Mouse (Mus musculus): ENCODE results near the gene Cwc22.
"Not testable (repeated sequence)": the region's sequence is repeated elsewhere in the genome, so short reads cannot be mapped to it uniquely, and the experiment has no call there.

Cwc22 gene

GRCm38 (mm10) chr2:77911452-77911851, 34.7 kb downstream of the Cwc22 start:
- in situ Hi-C loops (cut with MboI; ENCODE audit: low pct_unique_long_range_greater_than_20kb in 1 of 2, low sequenced_read_pairs in 2 of 2, unreplicated experiment in 1 of 2), result loop anchor here in 1 of 2 experiments (25.0 kb wide), 1 partner anchor 1124 kb away; no protein-coding TSS in a partner anchor

DNA sequence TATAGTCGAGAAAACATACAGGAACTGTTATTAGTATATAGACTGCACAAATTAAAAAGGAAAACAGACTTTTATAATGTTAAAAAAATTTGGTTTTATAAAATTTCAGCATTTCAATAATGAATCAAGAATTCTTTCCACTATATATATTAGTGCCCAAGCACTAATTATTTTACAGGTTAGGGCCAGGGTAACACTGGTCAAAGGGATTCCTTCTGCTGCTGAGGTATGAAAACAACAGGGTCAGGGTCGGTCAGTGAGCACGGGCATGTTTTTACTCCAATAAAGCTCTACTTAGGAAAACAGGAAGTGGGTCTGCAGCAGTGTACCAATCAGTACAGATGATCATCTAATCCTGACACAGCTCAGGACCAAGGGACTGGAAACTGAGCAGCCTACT, 36.0 kb downstream of the Cwc22 start:
- in situ Hi-C loops (cut with MboI; ENCODE audit: low pct_unique_long_range_greater_than_20kb in 1 of 2, low sequenced_read_pairs in 2 of 2, unreplicated experiment in 1 of 2), result loop anchor here in 1 of 2 experiments (25.0 kb wide), 1 partner anchor 1123 kb away; no protein-coding TSS in a partner anchor

DNA sequence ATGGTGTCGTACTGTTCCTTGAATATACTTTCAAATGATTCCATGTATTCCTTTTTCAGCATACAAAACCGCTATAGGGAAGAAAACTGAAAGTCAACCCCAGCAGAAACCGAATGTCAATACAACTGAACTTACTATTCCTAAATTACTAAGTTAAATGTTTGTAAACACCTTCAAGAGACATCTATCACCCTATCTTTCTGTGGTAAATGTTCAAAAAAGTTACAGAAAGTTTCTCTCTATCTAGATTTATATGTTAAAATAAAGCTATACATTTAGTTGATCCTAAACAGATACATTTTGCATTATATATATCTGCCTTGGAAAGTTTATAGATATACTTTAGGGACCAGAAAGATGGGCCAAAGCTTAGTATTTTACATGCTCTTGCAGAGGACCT, 39.0 kb downstream of the Cwc22 start:
- in situ Hi-C loops (cut with MboI; ENCODE audit: low pct_unique_long_range_greater_than_20kb in 1 of 2, low sequenced_read_pairs in 2 of 2, unreplicated experiment in 1 of 2), result loop anchor here in 1 of 2 experiments (25.0 kb wide), 1 partner anchor 1120 kb away; no protein-coding TSS in a partner anchor

DNA sequence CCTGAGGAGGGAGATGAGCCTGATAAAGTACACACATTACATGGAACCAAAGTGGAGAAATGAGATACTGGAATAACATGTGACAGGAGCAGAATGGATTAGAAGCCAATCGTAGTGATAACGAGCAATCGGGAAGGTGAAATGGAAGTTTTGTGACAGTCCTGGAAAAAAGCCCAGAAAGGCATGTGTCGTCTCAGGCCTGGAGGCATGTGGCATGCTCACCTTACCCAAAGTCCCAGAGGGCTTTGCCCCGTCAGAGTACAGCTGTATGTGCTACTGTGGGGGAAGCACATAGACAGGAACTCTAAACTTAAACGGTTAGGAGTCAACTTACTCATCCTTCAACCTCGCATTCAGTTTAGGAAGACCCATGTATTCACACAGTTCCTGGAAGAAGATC, 41.2 kb downstream of the Cwc22 start:
- in situ Hi-C loops (cut with MboI; ENCODE audit: low pct_unique_long_range_greater_than_20kb in 1 of 2, low sequenced_read_pairs in 2 of 2, unreplicated experiment in 1 of 2), result loop anchor here in 1 of 2 experiments (25.0 kb wide), 1 partner anchor 1118 kb away; no protein-coding TSS in a partner anchor

DNA sequence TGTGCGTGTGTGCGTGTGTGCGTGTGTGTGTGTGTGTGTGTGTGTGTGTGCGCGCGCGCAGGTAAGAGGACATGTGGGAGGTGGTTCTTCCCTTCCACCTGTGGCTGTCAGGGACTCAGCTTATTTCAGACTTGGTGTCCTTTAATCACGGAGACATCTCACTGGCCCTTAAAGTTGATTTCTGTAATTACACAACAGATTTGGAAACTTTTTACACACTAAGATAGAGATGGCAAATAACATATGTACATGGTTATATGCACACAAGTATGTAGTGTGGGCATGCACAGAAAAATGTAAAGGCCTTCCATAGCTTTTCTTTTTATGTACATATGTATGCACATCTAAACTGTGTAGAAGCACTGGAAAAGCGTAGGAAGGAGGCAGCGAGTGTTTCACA, 41.7 kb downstream of the Cwc22 start:
- in situ Hi-C loops (cut with MboI; ENCODE audit: low pct_unique_long_range_greater_than_20kb in 1 of 2, low sequenced_read_pairs in 2 of 2, unreplicated experiment in 1 of 2), result loop anchor here in 1 of 2 experiments (25.0 kb wide), 1 partner anchor 1117 kb away; no protein-coding TSS in a partner anchor

GRCm38 (mm10) chr2:77903979-77904378, 42.2 kb downstream of the Cwc22 start:
- in situ Hi-C loops (cut with MboI; ENCODE audit: low pct_unique_long_range_greater_than_20kb in 1 of 2, low sequenced_read_pairs in 2 of 2, unreplicated experiment in 1 of 2), result loop anchor here in 1 of 2 experiments (25.0 kb wide), 1 partner anchor 1117 kb away; no protein-coding TSS in a partner anchor

- in situ Hi-C loops (cut with MboI; ENCODE audit: low pct_unique_long_range_greater_than_20kb in 1 of 2, low sequenced_read_pairs in 2 of 2, unreplicated experiment in 1 of 2), result loop anchor here in 1 of 2 experiments (25.0 kb wide), 1 partner anchor 1116 kb away; no protein-coding TSS in a partner anchor
These were observed 43.1 kb downstream of the Cwc22 start for GRCm38 (mm10) chr2:77903098-77903497.

- in situ Hi-C loops (cut with MboI; ENCODE audit: low pct_unique_long_range_greater_than_20kb in 1 of 2, low sequenced_read_pairs in 2 of 2, unreplicated experiment in 1 of 2), result loop anchor here in 1 of 2 experiments (25.0 kb wide), 1 partner anchor 1114 kb away; no protein-coding TSS in a partner anchor
These were observed 44.9 kb downstream of the Cwc22 start for GRCm38 (mm10) chr2:77901269-77901668.

DNA sequence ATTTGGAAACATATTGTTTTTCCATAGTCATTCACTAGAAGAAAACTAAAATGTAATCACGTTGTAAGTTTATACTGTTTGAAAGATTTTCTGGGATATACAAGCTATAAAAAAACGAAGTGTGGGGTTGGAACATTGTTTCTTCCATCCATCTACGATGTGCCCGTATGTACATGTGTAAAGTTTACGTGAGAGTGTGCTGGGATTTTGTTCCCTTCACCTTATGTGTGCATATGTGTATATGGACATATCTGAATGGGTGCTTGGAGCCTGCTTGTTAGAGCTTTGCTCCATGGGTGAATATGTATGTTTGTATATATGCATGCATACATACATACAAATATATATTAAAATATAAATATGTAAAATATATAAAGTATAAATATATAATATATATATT, 45.4 kb downstream of the Cwc22 start:
- in situ Hi-C loops (cut with MboI; ENCODE audit: low pct_unique_long_range_greater_than_20kb in 1 of 2, low sequenced_read_pairs in 2 of 2, unreplicated experiment in 1 of 2), result loop anchor here in 1 of 2 experiments (25.0 kb wide), 1 partner anchor 1113 kb away; no protein-coding TSS in a partner anchor

DNA sequence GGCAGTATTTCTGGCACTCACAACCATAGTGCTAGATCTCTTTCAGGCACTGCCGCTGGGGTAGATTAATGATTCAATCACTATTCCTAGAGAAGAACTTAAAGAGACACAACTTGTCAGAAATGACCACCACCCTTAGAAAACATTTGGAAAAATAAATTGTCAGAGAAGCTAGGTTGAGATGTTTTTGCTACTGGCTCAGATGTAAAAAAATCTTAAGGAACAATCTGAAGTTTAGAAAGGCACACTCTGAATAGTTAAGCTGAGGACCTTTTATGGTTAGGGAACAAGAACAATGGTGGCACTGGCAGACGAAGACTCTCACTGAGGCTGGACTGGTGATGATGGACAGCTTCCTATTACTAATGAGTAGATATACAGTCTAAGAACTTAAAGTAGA, 46.1 kb downstream of the Cwc22 start:
- in situ Hi-C loops (cut with MboI; ENCODE audit: low pct_unique_long_range_greater_than_20kb in 1 of 2, low sequenced_read_pairs in 2 of 2, unreplicated experiment in 1 of 2), result loop anchor here in 1 of 2 experiments (25.0 kb wide), 1 partner anchor 1113 kb away; no protein-coding TSS in a partner anchor

DNA sequence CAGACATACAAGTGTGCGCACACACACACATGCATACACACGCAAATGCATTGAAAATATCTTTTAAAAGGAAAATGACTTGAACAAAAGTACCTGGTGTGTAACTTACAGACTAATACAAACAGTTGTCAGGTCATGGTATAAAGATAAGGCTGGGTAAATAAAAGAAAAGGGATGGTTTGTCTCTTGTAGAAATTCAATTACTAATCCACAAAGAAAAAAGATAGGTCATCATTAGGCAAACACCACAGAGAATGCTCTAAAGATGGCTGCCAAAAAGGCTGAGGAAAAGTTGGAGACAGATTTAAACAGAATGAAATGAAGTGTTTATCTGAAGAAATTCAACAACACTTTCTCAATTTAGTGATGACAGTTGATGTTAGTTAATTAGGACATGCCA, 47.7 kb downstream of the Cwc22 start:
- in situ Hi-C loops (cut with MboI; ENCODE audit: low pct_unique_long_range_greater_than_20kb in 1 of 2, low sequenced_read_pairs in 2 of 2, unreplicated experiment in 1 of 2), result no loop called here

DNA sequence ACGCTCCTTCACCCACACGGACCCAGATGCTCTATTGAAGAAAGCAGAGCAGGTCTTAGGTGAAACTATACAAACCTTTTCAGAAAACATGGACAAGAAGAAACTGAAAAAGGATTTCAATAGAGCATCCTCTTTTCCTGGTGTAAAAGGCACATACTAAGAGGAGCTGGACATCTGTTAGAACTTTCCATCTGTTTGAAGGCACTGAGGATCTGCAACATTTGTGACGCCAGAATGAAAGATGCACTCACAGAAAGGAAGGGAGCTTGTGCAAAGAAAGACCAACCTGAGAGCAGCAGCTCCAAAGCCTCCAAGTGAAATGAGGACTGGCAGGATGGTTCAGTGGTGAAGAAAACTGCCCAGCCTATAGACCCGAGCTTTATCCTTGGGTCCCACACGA, 48.2 kb downstream of the Cwc22 start:
- in situ Hi-C loops (cut with MboI; ENCODE audit: low pct_unique_long_range_greater_than_20kb in 1 of 2, low sequenced_read_pairs in 2 of 2, unreplicated experiment in 1 of 2), result no loop called here

- in situ Hi-C loops (cut with MboI; ENCODE audit: low pct_unique_long_range_greater_than_20kb in 1 of 2, low sequenced_read_pairs in 2 of 2, unreplicated experiment in 1 of 2), result no loop called here
These were observed 48.6 kb downstream of the Cwc22 start for GRCm38 (mm10) chr2:77897558-77897899.

GRCm38 (mm10) chr2:77896843-77897557, 49.2 kb downstream of the Cwc22 start:
- in situ Hi-C loops (cut with MboI; ENCODE audit: low pct_unique_long_range_greater_than_20kb in 1 of 2, low sequenced_read_pairs in 2 of 2, unreplicated experiment in 1 of 2), result no loop called here

DNA sequence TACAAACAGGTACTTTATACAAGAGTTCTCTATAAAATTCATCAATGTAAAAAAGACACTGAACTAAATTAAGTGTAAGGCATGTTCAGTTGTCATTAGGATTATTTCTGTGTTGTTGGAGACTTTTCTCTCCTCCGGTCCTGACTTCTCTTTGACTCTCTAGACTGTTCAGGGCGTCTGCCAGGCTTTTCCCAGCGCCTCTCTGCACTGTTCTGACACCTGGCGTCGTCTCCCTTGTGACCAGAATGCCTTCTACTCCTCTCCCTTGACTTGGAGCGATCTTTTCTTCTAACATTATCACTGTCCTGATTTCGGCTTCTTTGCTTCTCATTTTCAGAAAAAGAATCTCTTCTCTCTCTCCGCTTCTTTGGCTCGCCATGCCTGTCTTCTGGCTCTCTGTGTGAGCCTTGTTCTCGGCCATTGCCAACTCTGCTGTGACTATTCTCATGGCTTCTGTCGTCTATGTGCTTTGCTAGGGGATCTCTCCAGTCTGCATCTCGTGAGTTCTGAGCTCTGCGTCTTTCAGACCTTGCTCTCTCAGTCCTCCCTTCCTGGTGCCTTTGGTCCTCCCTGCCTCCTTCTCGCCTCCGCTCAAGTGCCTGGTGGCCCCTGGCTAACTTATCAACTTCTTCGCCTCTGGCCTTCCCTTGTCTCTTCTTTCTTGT, 50.1 kb downstream of the Cwc22 start:
- in situ Hi-C loops (cut with MboI; ENCODE audit: low pct_unique_long_range_greater_than_20kb in 1 of 2, low sequenced_read_pairs in 2 of 2, unreplicated experiment in 1 of 2), result not testable (repeated sequence)

DNA sequence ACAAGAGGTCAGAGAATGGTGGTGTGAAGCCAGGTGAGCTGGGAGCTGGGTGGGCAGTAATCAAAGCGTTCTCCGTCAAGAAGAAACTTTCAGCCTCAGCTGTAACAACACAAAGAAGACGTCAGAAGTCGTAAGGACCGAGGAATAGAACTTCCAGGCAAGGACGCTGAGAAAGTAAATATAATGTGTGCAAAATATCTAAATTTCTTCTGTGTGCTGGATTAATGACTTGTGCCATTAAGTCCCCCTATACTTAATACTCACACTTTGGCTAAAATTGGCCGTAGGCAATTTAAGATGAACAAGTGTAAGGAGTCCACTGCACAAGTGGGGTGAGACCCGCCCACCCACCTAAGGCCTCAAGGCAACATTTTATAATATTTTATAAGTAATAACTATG, 51.3 kb downstream of the Cwc22 start:
- in situ Hi-C loops (cut with MboI; ENCODE audit: low pct_unique_long_range_greater_than_20kb in 1 of 2, low sequenced_read_pairs in 2 of 2, unreplicated experiment in 1 of 2), result no loop called here

- in situ Hi-C loops (cut with MboI; ENCODE audit: low pct_unique_long_range_greater_than_20kb in 1 of 2, low sequenced_read_pairs in 2 of 2, unreplicated experiment in 1 of 2), result no loop called here
These were observed 52.7 kb downstream of the Cwc22 start for GRCm38 (mm10) chr2:77893505-77893904.

DNA sequence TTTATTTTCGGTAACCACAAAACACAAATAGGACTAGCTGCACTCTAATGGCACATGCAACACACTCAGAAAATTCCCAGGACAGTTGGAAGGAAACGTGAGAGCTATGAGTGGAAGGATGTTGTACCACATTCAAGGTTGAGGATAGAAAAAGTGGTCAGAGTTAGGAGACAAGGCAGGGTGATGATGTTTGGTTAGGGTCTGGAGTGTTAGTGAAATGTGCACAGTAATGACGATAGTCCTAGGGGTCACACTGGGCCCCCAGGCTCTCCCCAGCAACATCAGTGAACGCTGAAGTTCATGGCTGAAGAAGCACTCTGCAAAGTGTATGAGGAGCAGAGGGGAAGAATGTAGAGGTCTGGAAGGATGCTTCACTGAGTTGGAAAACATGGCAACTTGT, 53.6 kb downstream of the Cwc22 start:
- in situ Hi-C loops (cut with MboI; ENCODE audit: low pct_unique_long_range_greater_than_20kb in 1 of 2, low sequenced_read_pairs in 2 of 2, unreplicated experiment in 1 of 2), result no loop called here

DNA sequence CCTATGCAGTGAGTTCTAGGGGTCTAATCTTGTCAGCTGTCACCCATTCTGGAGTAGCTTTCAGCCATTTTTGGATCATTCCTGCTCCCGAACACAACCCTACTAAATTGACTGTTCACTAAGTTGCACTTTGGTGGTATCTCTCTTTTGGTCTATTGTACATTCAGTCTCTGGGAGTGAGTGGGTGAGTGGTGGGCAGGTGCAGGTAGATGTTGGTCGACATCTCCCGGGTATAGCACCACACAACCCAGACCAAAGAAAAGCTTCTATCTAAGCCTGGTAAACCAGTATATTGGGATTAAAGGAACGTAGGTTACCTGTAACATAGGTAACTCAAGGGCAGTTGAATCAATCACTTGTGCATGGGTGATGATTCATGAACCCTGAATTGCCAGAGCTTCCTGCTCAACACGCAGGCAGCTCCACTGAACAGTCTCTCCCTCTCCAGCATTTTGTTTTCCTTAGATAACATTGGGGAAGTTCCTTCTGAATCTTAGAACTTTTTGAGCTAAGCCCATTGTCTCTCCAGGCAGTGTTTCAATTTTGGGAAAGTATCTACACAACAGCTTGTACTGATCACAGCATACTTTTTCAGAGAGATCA, 55.2 kb downstream of the Cwc22 start:
- in situ Hi-C loops (cut with MboI; ENCODE audit: low pct_unique_long_range_greater_than_20kb in 1 of 2, low sequenced_read_pairs in 2 of 2, unreplicated experiment in 1 of 2), result no loop called here
